Mouse (Mus musculus): Measurements from ENCODE around the gene Mup6. TPM values are rescaled to one million over a fixed set of nuclear protein-coding genes. Genes with fewer than 3 reads are reported as not detected.

Mup6 gene
- not detected in 2 replicates for polyA plus RNA-seq (2012)

DNA sequence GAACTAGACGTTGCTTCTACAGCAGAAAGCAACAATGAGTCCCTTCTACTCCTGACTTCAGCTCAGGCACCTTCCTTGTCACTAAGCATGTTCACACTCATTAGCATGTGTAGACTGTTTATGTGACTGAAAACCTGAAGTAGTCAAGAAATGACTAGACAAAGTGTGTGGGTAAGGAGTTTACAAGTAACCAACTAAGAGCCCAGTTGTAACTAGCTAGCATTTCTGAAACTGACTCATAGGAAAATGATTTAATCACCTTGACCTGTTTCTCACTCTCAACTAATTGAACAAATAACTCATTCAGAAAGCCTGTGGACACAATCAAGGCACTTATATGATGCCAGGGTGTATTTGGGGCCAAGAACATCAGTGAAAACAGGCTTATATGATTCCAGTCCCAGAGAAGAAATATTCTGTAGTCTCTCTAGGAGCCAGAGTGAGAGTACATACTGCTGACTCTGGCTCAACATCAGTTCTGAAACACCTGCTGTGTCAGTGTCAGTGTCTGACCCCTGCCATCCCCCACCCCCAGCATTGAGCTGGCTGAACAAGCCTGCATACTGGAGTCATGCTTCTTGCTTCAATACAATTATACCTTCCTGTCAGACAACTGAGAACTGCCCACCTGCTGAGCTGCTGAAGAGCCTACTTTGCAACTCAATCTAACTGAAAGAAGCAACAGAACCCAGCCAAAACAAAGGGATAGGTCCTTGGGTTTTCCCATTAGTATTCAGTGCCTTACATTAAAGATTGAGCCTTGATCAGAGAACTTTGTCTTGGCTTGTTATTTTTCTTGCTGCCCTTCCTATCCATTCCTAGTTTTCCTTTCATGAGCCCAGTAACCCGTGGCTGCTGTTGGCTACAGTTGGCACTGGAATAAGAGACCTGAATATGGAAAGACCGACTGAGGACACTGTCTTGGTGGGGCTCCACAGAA lies at the start of gene Mup6:
Mup6 (plus strand) TSS at position 890 of the 940 bp plus-strand sequence.
- no peak for TF ChIP-seq GATA1 (IDR thresholded peaks at IDR 0.05; ENCODE audit: low read length)

DNA sequence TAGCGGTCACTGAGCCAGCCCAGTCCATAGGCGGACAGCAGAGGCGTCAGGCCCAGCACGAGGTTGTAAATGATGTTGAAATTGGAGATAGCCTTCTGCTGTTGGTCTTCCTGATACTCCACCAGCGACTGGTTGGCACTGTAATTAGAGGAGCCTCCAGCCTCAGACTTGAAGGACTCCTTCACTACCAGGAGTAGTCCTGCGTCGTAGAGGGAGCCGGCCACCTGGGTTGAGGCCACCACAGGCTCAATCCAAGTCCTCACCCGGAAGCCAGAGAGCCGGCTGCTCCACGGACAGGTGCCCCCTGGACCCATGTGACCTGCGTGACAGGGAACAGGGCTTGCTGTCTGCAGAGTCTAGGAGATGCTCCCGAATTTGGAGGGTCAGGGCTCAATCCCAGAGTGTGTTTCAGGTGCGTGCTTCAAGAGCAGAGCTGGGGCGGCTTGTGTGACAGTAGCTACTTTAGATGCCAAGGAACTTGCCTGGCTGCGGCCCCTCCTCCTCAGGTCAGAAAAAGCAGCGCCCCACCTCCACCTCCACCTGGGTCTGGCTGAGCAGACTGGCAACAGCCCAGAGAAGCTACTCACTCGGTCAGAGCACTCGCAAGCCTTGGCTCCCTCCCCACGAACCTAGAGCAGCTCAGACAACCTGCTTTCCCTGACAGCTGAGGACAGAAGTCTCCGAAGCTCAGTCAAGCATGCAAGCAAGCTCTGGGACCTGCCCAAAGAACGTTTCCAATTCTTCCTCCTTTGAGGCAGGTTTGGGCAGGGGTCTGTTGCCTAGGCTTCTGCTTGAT lies 49.3 kb upstream of the Mup6 start, which contains the start of gene Slc46a2:
Slc46a2 (minus strand) TSS at position 449 of the 796 bp plus-strand sequence.
- TF ChIP-seq GATA1 (IDR thresholded peaks at IDR 0.05; ENCODE audit: low read length), result no peak

DNA sequence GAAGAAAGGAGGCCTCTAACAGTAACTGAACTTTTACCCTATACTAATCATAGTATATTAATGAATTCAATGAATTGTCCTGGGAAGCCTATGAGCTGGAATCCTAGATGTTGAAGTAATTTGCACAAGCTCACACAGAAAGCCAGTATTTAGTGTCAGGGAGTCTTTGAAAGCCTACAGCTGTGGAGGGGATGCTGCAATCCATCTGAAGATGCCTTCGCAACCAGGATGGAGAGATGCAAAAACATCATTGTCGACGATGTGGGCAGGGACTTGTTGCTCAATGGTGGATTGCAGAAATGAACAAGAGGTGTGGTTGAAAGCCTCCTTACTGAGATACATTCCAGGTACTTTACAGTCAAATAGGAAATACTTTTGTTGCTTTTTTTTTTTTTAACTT lies 46.1 kb upstream of the Mup6 start:
- TF ChIP-seq GATA1 (IDR thresholded peaks at IDR 0.05; ENCODE audit: low read length), result no peak

DNA sequence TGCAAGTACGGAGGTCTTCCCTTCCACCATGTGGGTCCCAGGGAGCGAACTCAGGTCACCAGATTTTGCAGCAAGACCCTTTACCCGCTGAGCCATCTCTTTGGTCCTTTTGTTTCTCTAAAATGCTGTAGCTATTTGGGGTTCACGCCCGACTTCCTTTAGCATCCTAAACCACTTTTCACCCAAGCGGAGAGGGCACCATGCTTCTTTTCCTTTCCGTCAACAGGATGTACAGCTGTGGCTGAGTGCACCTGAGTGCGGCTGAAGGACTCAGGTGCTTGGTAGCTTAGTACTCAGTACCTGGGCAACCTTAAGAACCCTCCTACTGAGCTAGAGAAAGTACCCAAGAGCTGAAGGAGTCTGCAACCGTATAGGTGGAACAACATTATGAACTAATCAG lies 39.0 kb upstream of the Mup6 start:
- TF ChIP-seq GATA1 (IDR thresholded peaks at IDR 0.05; ENCODE audit: low read length), result no peak

DNA sequence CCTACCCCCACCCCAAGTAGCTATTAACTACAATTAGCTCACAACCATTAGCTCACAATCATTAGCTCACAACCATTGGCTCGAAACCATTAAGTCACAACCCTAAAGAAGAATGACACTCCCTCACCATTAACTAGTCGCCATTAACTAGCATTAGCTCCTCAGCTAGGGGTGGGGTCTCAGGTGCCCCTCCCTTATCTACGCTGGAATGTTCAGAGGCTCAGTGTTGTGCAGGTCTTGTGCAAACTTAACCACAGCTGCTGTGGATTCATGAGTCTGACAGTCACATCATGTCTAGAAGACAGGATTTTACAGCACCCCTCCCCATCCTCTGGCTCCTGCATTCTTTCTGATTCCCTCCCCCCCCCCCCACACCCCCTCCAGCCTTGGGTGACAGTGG lies 36.4 kb upstream of the Mup6 start:
- no peak for TF ChIP-seq GATA1 (IDR thresholded peaks at IDR 0.05; ENCODE audit: low read length)

DNA sequence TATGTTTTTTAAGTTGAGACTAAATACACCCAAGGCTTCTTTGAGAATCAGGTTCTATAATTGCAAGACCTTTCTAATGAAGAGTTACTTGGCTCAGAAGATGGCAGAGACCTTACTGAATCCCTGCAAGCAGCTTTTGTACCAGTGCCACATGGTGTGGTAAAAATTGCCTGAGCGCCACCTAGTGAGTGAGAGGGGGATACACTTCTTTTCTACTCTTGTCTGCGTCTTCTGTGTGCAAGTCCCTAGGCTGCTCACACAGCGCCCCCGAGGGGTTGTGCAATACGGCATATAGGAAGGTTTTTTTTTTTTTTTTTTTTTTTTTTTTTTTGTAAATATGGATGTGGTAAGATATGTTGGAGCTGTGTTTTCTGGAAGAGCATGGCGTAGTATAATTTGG lies 35.7 kb upstream of the Mup6 start:
- TF ChIP-seq GATA1 (IDR thresholded peaks at IDR 0.05; ENCODE audit: low read length), result no peak

DNA sequence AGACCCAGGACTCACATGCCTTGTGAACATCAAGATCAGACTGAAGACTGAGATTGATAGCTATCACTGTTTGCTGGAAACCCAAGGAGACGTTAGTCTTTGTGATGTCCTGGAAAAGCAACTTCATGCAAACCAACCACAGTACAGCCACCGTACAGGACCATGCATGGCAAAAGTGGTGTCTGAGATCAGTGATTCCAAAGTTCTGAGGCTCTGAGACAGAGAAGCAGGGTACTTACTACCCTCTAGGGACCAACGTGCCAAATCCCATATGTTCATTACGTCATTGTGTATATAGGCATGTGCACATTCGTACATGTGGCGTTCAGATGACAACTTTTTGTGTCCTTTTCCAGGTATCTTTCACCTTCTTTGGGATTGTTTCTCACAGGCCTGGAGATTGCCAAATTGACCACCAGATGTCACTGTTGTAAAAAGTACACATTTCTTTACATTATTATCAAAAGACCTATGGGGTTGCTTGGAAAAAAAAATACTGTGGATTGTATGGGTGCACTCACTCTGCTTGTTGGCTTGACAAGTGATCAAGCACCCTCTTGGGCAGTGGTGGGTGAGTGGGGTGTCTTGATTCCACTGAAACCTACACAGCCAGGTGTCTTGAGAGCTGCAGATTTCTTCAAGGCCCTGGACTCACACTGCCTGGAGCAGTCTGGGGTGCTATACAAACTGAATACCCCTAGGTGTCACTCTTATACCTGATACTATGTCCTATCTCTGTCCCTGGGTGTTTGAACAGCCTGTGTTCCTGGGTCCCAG lies 31.4 kb upstream of the Mup6 start:
- no peak for TF ChIP-seq GATA1 (IDR thresholded peaks at IDR 0.05; ENCODE audit: low read length)

- TF ChIP-seq GATA1 (IDR thresholded peaks at IDR 0.05; ENCODE audit: low read length), result no peak
Measured at GRCm38 (mm10) chr4:59937543-59937942, 26.6 kb upstream of the Mup6 start.

DNA sequence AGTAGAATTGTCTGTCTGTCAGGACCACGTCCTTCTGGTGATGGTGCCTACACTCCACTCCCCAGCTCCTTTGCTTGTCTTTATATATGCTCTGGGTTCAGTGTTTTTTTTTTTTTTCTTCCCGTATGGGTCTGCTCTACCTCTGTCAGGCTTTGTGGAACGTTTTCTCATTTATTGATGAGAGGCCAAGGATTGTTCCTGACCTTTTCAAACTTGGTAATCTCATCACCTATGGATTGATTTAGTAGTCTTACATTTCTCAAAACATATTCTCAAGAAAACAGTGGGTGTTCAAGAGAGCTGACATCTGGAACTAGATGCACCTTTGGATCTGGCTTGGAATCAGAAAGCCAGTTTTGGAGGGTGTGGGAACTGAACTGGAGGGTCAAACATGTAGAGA lies 3.5 kb upstream of the Mup6 start, which contains the start of gene Mup4:
Mup4 (minus strand) TSS at position 101 of the 400 bp plus-strand sequence.
- no peak for TF ChIP-seq GATA1 (IDR thresholded peaks at IDR 0.05; ENCODE audit: low read length)

Other genes with a start within 250 kb of the Mup6 start
- 23.1 and 31.7 TPM in 2 replicates for gene Inip, start 162.7 kb upstream of the Mup6 start, polyA plus RNA-seq (2012)
- gene Snx30, start 158.5 kb upstream of the Mup6 start, polyA plus RNA-seq (2012), result 6.0 and 10.2 TPM in 2 replicates
- gene Slc46a2, start 49.2 kb upstream of the Mup6 start, polyA plus RNA-seq (2012), result not detected in 2 replicates
- gene Mup4, start 3.6 kb upstream of the Mup6 start, polyA plus RNA-seq (2012), result not detected in 2 replicates
- not detected in 2 replicates for gene Mup7, start 106.2 kb downstream of the Mup6 start, polyA plus RNA-seq (2012)
- gene Mup2, start 190.0 kb downstream of the Mup6 start, polyA plus RNA-seq (2012), result not detected in 2 replicates

All from G1E-ER4 (cell line).